Mouse (Mus musculus): ENCODE data around the gene Pth1r. TPM values are rescaled to one million over a fixed set of nuclear protein-coding genes. Genes with fewer than 3 reads are reported as not detected.

Gene Pth1r
- polyA plus RNA-seq, 1 experiment from 2014 or later = 67.1 TPM

- Histone ChIP-seq H3K9ac (no peak overlapping the region), H3K36me3 (peaks cover 55% of the 10 kb centered on the region), H3K4me3 (replicated peaks) (no peak overlapping the region), H3K4me1 (peaks cover 11% of the 10 kb centered on the region; the same call in 1 of the 2 replicates), H3K9me3 (replicated peaks) (no peaks in the 10 kb centered on the region), H3K27me3 (no peaks in the 10 kb centered on the region), H3K27ac (no peak overlapping the region), H3K4me2 (no peak overlapping the region)
- WGBS = 93% methylated on average over 6 of the region's 6 CpGs
- no peak for ATAC-seq (replicated peaks; ENCODE audit: low FRiP score)
These were observed 34.9 kb downstream of the Pth1r start for GRCm38 (mm10) chr9:110711996-110712395.

DNA sequence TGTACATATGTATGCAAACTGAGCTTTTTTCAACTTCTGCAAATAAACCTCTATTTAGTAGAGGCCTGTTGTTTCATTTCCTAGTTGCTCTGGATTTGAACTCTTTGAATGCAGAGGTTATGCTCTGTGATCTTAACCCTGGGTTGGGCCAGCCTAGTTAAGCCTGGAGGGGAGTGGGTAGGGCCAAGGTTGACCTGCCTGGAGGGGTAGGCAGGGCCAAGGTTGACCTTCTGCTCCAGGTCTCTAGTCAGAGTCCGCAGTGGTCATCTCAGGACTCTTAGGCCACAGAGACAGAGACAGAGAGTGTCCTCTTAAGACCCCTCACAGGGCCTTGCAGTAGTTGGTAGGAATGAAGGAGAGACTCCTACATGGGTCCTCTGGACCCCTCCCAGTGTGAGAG, 35.4 kb downstream of the Pth1r start:
- no peaks in the 10 kb centered on the region for H3K27me3 ChIP-seq
- no peak overlapping the region for H3K9ac ChIP-seq
- H3K36me3 ChIP-seq = peaks cover 55% of the 10 kb centered on the region
- no peak overlapping the region for H3K4me3 ChIP-seq (replicated peaks)
- H3K4me2 ChIP-seq = no peak overlapping the region
- no peaks in the 10 kb centered on the region for H3K9me3 ChIP-seq (replicated peaks)
- no peak for ATAC-seq (replicated peaks; ENCODE audit: low FRiP score)
- H3K27ac ChIP-seq = no peak overlapping the region
- WGBS = 95% methylated on average over 1 of the region's 1 CpGs
- peaks cover 11% of the 10 kb centered on the region; the same call in 1 of the 2 replicates for H3K4me1 ChIP-seq

- 35% methylated on average over 5 of the region's 5 CpGs for WGBS
- peaks cover 47% of the 10 kb centered on the region for H3K36me3 ChIP-seq
- H3K9me3 ChIP-seq (replicated peaks) = no peaks in the 10 kb centered on the region
- no peaks in the 10 kb centered on the region for H3K27me3 ChIP-seq
- H3K27ac ChIP-seq = no peak overlapping the region
- peaks cover 11% of the 10 kb centered on the region; the same call in 1 of the 2 replicates for H3K4me1 ChIP-seq
- 0 out of 2 replicates have a peak overlapping the region, but pooled peaks have one; percentile 26 for H3K9ac ChIP-seq
- ATAC-seq (replicated peaks; ENCODE audit: low FRiP score) = peak; percentile 79
- H3K4me3 ChIP-seq (replicated peaks) = peak overlapping the region; percentile 27
- H3K4me2 ChIP-seq = peak overlapping the region; percentile 44
These were observed 37.2 kb downstream of the Pth1r start for GRCm38 (mm10) chr9:110709640-110710258.

GRCm38 (mm10) chr9:110706784-110707183, 40.2 kb downstream of the Pth1r start:
- WGBS = 80% methylated on average over 5 of the region's 5 CpGs
- Histone ChIP-seq H3K36me3 (peaks cover 30% of the 10 kb centered on the region), H3K4me2 (no peak overlapping the region), H3K4me3 (replicated peaks) (no peak overlapping the region), H3K4me1 (peaks cover 11% of the 10 kb centered on the region; the same call in 1 of the 2 replicates), H3K27me3 (no peaks in the 10 kb centered on the region), H3K9me3 (replicated peaks) (no peaks in the 10 kb centered on the region), H3K9ac (no peak overlapping the region), H3K27ac (no peak overlapping the region)
- no peak for ATAC-seq (replicated peaks; ENCODE audit: low FRiP score)

DNA sequence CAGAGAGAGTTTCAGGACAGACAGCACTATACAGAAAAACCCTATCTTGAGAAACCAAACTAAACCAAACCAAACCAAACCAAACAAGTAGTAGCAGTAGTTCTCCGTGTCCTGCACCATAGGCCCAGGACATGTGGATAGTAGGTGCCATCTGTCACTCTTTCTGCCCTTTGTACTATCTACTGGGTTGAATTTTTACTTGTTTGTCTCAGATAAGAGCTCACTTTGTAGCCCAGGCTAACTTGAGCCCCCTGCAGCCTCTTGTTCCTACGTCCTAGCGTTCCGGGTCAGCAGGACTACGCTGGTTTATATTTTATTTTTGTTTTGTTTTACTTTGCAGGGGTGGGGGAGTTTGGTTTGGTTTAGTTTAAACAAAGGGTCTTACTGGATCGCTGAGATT, 43.0 kb downstream of the Pth1r start:
- H3K4me3 ChIP-seq (replicated peaks) = no peak overlapping the region
- no peaks in the 10 kb centered on the region for H3K4me1 ChIP-seq
- no peaks in the 10 kb centered on the region for H3K9me3 ChIP-seq (replicated peaks)
- no peak overlapping the region for H3K27ac ChIP-seq
- 77% methylated on average over 6 of the region's 6 CpGs for WGBS
- no peak overlapping the region for H3K4me2 ChIP-seq
- ATAC-seq (replicated peaks; ENCODE audit: low FRiP score) = no peak
- no peak overlapping the region for H3K9ac ChIP-seq
- H3K27me3 ChIP-seq = no peaks in the 10 kb centered on the region
- H3K36me3 ChIP-seq = peaks cover 19% of the 10 kb centered on the region

DNA sequence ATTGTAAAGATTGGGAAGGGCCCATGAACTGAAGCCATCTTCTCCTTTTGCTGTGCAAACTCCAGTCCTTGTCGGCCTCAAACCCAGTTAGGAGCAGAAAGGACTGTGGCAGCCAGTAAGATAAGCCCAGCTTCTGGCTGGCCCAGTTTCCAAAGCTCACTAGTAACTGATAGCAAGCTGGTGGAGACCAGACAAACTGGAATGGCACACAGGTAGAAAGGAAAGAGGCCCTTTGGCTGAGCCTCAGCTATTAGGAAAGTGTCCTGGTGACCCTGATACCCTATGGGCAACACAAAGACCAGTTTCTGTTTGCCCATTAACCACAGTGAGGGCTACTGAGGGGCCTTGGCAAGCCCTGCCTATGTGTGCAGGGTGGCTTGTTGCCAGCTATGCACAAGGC, 44.1 kb downstream of the Pth1r start:
- H3K4me2 ChIP-seq = no peak overlapping the region
- no peak overlapping the region for H3K4me3 ChIP-seq (replicated peaks)
- no peaks in the 10 kb centered on the region for H3K4me1 ChIP-seq
- H3K9ac ChIP-seq = no peak overlapping the region
- WGBS = 88% methylated on average over 1 of the region's 1 CpGs
- no peaks in the 10 kb centered on the region for H3K27me3 ChIP-seq
- H3K36me3 ChIP-seq = peaks cover 15% of the 10 kb centered on the region
- ATAC-seq (replicated peaks; ENCODE audit: low FRiP score) = no peak
- no peak overlapping the region for H3K27ac ChIP-seq
- no peaks in the 10 kb centered on the region for H3K9me3 ChIP-seq (replicated peaks)

DNA sequence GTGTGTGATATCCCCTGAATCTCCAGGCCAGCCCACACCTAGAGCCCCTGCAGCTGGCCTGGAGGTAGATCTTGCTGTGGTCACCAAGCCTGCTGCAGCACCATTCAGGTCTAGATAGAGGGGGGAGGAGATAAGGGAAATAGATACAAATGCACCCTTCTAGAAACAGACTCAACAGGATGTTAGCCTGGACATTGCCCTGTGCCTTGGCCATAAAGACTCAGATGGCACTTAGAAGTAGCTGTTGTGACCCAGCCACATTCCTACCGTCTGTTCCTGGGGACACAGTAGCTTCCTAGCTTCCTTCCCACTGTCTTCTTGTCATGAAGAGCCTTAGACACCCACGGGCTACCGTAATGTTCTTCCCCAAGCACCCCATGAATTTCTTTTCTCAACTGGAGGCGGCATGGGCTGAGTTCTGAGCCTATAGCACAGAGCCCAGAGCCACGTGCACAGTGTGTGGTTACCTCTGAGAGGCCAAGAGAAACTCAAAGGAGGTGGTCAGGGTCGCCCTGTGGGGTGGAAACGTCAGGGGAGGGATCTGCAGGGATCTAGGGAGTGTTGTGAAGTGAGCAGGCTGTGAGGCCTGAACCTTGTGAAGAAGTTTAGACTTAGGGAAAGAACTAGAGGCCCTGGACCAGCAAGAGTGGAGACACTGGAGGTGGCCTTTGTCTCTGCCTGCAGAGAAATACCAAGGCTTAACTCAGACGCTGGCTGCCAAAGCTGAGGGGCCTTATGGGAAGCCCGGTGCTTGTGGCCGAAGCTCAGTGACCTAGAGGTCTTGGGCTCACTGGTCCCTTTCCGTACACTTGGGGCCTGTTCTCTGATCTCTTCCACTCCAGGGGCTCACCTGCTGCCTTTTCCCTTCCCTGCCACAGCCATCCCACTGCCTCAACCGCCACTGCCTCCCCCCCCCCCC, 45.6 kb downstream of the Pth1r start:
- H3K4me1 ChIP-seq = no peaks in the 10 kb centered on the region
- ATAC-seq (replicated peaks; ENCODE audit: low FRiP score) = no peak
- H3K36me3 ChIP-seq = peaks cover 25% of the 10 kb centered on the region
- WGBS = 73% methylated on average over 12 of the region's 12 CpGs
- H3K9ac ChIP-seq = no peak overlapping the region
- H3K27me3 ChIP-seq = no peaks in the 10 kb centered on the region
- H3K4me3 ChIP-seq (replicated peaks) = no peak overlapping the region
- no peak overlapping the region for H3K27ac ChIP-seq
- no peak overlapping the region for H3K4me2 ChIP-seq
- no peaks in the 10 kb centered on the region for H3K9me3 ChIP-seq (replicated peaks)

GRCm38 (mm10) chr9:110699574-110699973, 47.4 kb downstream of the Pth1r start:
- Histone ChIP-seq H3K4me1 (no peaks in the 10 kb centered on the region), H3K9ac (no peak overlapping the region), H3K27ac (no peak overlapping the region), H3K4me2 (no peak overlapping the region), H3K27me3 (no peaks in the 10 kb centered on the region), H3K4me3 (replicated peaks) (no peak overlapping the region), H3K9me3 (replicated peaks) (no peaks in the 10 kb centered on the region), H3K36me3 (peaks cover 38% of the 10 kb centered on the region)
- ATAC-seq (replicated peaks; ENCODE audit: low FRiP score) = no peak
- WGBS = 93% methylated on average over 3 of the region's 3 CpGs

- peaks cover 56% of the 10 kb centered on the region for H3K36me3 ChIP-seq
- no peak overlapping the region for H3K4me2 ChIP-seq
- ATAC-seq (replicated peaks; ENCODE audit: low FRiP score) = no peak
- H3K4me1 ChIP-seq = no peaks in the 10 kb centered on the region
- no peaks in the 10 kb centered on the region for H3K27me3 ChIP-seq
- 84% methylated on average over 3 of the region's 3 CpGs for WGBS
- no peaks in the 10 kb centered on the region for H3K9me3 ChIP-seq (replicated peaks)
- no peak overlapping the region for H3K27ac ChIP-seq
- no peak overlapping the region for H3K4me3 ChIP-seq (replicated peaks)
- H3K9ac ChIP-seq = no peak overlapping the region
These were observed 49.5 kb downstream of the Pth1r start for GRCm38 (mm10) chr9:110697465-110697864.

- Histone ChIP-seq H3K9ac (no peak overlapping the region), H3K27ac (no peak overlapping the region), H3K4me2 (no peak overlapping the region), H3K36me3 (peaks cover 54% of the 10 kb centered on the region), H3K4me3 (replicated peaks) (no peak overlapping the region), H3K9me3 (replicated peaks) (no peaks in the 10 kb centered on the region), H3K27me3 (no peaks in the 10 kb centered on the region), H3K4me1 (no peaks in the 10 kb centered on the region)
- 96% methylated on average over 5 of the region's 5 CpGs for WGBS
- no peak for ATAC-seq (replicated peaks; ENCODE audit: low FRiP score)
These were observed 50.5 kb downstream of the Pth1r start for GRCm38 (mm10) chr9:110696427-110696826.

DNA sequence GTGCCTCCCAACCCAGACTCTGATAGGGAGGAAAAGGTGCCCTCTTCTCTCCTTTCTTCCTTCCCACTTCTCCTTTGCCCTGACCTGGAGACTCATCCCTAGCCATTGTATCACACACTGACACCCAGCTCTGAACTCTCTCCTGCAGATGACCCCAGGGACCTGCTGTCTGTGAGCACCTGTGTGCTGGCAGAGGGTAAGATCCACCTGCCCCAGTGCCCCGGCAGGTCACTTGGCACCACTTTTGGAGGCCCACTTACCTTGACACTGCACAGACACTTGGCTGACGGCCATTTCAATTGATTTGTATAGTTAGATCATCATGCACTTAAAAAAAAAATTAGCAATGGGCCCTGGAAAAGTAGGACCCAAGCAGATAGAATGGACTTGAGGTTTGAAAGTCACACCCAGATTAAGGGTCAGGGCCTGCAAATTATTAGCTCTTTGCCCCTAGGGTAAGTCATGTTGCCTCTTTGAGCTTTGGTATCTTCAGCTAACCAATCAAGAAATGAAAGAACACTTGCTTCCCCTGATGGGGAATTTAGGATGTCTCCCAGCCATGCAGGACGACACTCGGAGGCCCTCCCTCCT, 51.7 kb downstream of the Pth1r start:
- H3K9ac ChIP-seq = no peak overlapping the region
- H3K27me3 ChIP-seq = no peaks in the 10 kb centered on the region
- no peak overlapping the region for H3K4me3 ChIP-seq (replicated peaks)
- no peak for ATAC-seq (replicated peaks; ENCODE audit: low FRiP score)
- no peaks in the 10 kb centered on the region for H3K9me3 ChIP-seq (replicated peaks)
- no peak overlapping the region for H3K27ac ChIP-seq
- no peak overlapping the region for H3K4me2 ChIP-seq
- H3K36me3 ChIP-seq = peaks cover 47% of the 10 kb centered on the region
- peaks cover 2% of the 10 kb centered on the region; the same call in 1 of the 2 replicates for H3K4me1 ChIP-seq
- 89% methylated on average over 4 of the region's 4 CpGs for WGBS

DNA sequence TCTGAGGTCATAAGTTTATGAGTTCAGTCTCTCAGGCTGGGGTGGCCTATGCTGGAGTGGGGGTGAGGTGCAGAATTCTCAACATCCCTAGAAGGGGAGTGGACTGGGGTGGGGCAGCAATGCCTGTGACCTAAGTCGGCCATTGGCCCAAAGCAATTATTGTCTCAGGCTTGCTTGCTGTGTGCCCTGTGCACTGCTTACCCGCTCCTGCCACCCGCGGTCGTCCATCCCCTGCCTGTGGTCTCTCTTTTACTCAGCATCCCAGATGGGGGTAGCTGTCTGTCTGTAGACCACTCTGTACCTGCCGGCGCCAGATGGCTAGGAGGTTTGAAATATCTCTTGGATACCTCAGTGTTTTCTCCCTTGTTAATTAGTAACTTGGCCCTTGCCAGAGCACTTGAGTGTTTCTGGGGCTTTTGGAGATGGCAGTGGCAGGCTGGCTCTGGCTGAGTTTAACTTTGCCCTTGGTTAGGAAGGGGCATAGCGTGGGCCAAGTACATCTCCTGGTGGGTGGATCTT, 57.6 kb downstream of the Pth1r start:
- H3K9ac ChIP-seq = no peak overlapping the region
- H3K4me1 ChIP-seq = peaks cover 39% of the 10 kb centered on the region
- peak overlapping the region; percentile 35 for H3K4me2 ChIP-seq
- H3K4me3 ChIP-seq (replicated peaks) = no peak overlapping the region
- H3K27ac ChIP-seq = peak overlapping the region; percentile 85
- 66% methylated on average over 8 of the region's 8 CpGs for WGBS
- peak; percentile 54 for ATAC-seq (replicated peaks; ENCODE audit: low FRiP score)
- H3K27me3 ChIP-seq = no peaks in the 10 kb centered on the region
- H3K36me3 ChIP-seq = peaks cover 19% of the 10 kb centered on the region
- H3K9me3 ChIP-seq (replicated peaks) = no peaks in the 10 kb centered on the region
